Mouse (Mus musculus) kidney, postnatal 14 days (tissue): ENCODE measurements around the gene Coq10a.
A peak's percentile ranks its signal among the peaks of the same experiment; 100 is the strongest.
"Not testable (repeated sequence)": the region's sequence is repeated elsewhere in the genome, so short reads cannot be mapped to it uniquely, and the experiment has no call there.

Experiments used
- DNase-seq: peaks from one replicate; pipeline ENCODE4 v3.0.0; 2022; ENCODE audit warnings: mixed read lengths

Coq10a gene

DNA sequence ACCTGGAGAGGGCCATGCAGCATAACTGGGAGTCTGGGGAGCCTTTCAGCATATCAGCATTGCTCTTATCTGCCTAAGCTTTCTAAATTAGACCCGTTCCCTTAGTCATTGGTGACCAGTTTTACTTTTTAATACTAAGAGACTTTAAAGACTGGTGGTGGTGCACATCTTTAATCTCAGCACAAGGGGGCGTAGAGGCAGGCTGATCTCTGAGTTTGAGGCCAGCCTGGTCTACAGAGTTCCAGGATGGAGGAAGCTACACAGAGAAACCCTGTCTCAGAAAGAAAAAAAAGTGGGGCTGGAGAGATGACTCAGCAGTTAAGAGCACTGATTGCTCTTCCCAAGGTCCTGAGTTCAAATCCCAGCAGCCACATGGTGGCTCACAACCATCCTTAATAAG, 28.5 kb downstream of the Coq10a start:
- no peak for DNase-seq

DNA sequence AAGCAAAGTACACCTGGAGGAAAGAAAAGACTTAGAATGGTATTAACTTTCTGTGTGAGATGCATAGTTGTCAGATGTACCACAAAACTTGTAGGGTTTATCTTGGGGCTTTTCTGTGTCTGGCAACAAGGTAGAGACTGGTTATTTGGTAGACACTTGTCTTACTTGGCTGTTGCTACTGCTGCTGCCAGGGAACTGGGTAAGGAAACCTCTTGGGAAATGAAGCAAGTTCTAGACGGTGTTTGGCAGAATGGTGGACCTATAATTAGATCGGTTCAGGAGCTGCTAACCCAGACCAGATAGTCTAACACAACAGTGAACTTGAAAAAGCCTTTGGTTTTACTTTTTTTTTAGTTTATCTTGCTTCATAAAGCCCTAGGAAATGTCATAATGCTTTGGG, 29.8 kb downstream of the Coq10a start:
- DNase-seq, result no peak

DNA sequence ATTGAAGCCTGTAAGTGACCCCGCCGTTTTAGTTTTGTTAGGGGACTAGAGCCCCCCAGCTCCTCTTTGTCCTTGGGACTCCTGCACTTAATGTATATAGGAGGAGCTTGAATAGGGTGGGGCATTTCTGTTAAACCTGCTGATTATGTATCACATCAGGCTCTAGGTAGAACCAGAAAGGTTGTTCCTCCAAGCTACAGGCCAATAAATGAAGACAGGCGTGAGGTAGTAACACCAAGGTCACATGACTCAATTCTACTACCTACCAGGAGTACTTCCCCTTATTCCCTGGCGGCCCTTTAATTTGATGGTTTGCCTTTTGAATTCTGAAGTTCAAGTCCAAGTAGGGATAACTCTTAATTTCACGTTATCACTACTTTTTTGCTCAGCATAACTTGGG, 30.4 kb downstream of the Coq10a start:
- DNase-seq, result no peak

DNA sequence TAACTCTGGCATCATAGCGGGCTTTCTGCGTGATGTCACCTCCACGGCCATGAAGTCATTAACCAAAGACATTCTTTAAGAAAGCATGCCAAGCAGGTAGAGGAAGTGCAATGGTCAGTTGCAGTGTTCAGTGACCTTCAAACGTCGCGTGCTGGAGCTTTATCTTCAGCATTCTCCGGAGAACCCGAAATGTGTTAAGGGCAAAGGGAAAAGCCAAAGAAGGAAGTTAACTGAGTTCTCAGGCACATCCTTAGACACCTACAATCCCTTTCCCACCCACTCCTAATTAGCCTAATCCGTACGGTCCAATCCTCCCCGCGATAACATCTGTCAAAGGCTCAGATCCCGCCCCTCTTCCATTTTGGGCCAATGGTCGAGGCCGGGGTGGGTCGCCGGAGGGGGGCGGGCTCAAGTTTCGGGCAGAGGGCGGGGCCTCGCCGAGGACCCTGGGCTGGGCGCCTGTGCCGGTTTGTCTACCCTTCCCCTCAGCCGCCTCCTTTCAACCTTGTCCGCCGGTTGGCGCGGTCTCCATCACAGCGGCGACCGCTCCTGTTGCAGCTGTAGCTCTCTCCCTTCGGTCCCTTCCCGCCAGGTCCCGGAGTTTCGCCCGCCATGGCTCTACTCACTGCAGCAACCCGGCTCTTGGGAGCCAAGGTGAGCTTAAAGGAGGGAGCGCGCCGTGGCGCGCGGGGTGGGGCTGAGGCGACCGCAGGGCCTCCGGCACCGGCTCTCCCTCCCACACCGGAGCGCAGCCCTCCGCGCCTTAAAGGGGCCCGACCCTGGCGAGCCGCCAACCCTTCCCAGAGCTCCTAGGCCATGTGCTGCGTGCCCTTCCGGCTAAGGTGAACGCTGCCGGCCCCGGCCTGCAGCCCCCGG, 31.3 kb downstream of the Coq10a start, which contains the start of gene Cs:
Gene Cs, plus strand, starts transcription at position 429 of the 876 bp plus-strand sequence.
- DNase-seq, result peak; percentile 98

DNA sequence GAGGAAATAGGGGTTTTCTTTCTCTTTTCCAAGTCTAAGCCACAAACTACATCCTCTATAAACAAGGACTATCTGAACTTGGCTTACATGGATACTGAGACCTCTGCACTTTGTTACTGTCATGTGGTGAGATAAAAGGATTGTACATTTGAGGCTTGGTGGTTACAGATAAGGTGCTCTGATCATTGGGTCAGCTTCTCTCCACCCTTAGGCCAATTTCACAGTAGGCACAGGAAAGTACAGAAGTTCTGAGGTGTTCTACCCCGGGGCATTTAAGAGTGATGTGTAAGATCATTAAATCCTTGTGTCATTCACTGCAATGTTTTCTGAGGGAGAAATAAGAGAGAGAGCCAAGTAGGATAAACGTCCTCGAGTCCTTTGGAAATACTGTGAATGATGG, 32.2 kb downstream of the Coq10a start:
- DNase-seq, result no peak

DNA sequence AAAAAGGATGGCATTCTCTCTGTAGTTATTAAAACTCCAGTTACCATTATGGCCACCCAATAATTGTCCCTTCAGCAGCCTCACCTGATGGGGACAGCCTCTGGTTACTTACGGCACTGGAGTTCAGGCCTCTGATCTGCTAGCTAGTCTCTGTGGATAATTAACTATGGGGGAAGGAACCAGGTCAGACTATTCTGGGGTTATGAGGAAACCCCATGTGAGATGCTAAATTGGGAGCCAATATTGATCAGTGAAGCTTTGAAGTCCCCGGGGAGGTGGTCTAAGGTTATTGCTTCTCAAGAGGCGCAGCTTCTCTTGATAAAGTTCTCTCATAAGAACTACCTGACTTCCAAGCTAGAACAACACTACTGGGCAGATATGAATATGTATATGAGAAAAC, 32.6 kb downstream of the Coq10a start:
- DNase-seq, result no peak

DNA sequence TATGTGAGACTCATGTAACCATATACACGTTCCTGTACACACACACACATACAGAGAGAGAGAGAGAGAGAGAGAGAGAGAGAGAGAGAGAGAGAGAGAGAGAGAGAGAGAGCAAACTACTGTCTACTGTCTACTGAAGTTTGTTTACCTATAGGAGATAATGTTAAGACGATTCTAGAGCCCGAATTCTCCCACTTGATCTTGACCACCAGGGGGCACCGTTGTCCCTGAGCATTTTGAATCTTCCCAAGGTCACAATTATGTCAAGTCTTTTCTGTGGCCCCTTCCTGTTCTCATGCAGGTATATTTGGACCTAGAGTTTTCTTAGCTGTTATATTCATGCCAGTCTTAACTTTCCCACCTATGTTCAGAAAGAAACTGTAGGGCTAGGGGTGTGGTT, 33.2 kb downstream of the Coq10a start:
- peak; percentile 85 for DNase-seq

DNA sequence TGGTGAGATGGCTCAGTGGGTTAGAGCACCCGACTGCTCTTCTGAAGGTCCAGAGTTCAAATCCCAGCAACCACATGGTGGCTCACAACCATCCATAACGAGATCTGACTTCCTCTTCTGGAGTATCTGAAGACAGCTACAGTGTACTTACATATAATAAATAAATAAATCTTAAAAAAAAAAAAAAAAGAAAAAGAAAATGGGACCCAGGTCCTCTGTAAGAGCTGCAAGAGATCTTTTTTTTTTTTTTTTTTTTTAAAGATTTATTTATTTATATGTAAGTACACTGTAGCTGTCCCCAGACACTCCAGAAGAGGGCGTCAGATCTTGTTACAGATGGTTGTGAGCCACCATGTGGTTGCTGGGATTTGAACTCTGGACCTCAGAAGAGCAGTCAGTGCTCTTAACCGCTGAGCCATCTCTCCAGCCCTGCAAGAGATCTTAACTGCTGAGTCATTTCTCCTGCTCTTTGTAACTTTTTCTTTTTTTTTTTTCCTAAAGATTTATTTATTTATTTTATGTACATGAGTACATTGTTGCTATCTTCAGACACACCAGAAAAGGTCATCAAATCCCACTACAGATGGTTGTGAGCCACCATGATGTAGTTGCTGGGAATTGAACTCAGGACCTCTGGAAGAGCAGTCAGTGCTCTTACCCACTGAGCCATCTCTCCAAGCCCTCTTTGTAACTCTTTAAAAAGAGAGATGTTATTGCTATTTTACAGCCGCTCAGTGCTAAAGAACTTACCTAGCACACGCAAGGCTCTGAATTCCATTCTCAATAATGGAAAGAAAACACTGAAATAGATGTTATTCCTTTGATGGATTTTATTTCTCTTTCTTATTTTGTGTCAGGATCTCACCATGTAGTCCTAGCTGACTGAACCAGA, 36.2 kb downstream of the Coq10a start:
- not testable (repeated sequence) for DNase-seq

DNA sequence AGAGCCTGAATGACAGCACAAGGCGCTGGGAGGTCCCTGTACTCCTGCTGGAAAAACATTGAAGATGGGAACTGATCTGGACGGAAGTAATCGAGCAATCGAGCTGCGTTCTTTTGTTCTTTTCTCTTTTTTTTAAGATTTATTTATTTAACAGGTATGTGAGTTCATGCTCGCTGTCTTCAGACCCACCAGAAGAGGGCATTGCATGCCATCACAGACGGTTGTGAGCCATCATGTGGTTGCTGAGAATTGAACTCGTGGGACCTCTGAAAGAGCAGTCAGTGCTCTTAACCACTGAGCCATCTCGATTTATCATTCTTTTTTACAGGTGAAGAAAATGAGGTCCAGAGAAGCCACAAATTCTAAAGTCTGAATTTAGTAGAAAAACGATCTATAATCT, 41.2 kb downstream of the Coq10a start:
- DNase-seq, result no peak

DNA sequence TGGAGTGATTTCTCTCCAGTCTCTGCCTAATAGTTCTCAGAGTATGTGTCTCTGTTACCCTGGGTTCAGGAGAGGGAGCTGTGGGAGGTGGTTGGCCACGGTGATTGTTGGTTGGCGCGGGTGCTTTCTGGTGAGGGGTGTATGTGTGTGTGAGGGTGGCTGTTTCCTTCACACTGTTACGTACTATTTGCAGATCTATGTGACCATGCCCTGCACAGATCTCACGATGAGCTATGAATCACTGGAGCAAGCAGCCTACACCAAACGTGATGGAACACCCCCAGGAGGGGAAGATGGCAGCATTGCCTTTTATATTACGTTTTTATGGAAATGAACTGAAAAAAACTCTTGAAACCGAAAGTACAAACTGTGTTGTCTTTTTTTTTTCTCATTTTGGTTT, 42.0 kb downstream of the Coq10a start:
- no peak for DNase-seq

DNA sequence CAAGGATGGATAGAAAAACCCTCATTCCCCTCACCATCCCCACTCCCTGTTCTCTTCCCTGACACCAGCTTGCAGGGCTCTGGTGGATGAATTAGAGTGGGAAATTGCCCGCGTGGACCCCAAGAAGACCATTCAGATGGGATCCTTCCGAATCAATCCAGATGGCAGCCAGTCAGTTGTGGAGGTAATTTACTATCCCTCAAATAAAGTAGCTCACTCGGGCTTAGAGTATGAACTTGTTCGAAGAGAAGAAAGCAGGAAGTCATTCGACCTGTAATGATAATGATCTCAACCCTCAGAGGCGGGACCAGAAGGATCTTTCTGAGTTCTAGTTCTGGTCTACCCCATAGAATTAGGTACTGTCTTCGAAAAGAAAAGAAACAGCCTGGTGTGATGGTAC, 45.3 kb downstream of the Coq10a start:
- no peak for DNase-seq

DNA sequence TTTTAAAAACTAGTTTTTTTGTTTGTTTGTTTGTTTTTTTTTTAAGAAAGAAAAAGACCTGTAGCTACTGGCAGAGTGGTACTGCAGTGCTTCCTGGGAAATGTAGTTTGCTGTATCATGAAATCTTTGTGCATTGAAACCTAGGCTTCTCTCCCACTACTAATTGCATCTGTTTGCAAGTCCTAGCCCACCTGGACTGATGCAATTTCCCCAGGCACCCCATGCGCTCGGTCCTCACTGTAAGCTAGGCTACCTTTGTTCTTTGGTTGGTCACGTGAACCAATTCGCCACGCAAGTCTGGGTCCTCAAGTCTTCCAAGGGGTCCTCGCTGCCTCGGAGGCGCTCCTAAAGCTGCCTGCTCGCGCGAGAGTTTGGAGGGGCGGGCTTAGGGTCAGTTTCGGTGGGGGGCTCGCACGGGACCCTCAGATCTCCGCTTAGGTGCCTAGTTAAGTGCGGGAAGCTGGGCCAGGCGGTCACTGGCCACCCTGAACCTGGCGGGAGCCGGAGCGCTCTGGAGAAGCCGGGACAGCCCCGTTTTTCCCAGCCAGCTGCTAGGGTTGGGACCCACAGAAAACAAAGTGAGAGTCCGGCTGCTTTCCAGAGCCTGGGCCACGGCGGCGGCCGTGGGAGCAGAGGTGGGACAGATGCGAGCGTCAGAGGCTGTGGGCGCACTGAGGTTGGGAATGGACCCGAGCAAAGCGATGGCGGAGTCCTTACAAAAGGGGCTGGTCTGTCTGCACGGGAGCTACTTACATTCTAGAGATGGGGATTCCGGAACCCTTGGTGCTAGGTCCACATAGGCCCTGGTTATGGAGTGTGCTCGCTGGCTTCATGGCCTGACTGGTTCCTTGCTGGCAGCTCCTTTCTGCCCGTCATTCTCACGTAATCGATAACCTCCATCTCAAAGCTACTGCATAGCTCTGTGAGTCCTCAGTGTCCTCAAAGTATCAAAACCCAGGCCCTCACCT, 46.4 kb downstream of the Coq10a start, which contains the start of gene Cnpy2:
Gene Cnpy2, plus strand, starts transcription at position 319 of the 968 bp plus-strand sequence.
- DNase-seq, result peak; percentile 90

DNA sequence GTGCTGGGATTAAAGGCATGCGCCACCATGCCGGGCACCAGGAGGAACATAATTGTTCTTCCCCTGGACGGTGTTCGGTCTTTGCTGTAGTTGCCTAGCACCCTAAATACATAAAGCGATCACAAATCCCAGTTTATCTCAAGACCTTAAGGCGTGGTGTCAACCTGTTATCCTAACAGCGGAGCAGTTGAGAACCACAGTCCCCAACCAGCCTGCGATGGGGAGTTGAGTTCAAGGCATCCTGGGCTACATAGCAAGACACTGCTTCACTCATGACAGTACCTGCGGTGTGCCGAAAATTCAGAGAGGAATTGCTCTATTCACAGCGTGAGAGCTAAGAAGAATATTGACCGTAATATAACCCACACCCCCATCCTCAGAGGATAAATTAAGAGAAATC, 47.2 kb downstream of the Coq10a start:
- DNase-seq, result no peak

DNA sequence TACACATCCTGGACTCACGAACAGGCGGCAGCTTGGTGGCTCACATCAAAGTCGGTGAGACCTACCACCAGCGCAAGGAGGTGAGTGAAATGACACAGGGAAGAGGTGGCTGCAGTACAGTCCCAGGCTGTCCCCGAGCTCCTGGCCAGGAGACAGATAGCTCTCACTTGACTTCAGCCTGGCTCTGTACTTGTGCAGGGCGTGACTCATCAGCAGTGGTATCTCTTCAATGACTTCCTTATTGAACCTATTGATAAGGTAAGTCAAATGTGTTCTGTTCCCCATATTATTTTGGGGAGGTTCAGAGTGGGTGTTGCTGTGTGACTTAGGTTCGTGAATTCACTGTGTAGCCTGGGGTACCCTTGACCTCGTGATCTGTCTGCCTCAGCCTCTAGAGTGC, 53.2 kb downstream of the Coq10a start:
- no peak for DNase-seq
